Mouse (Mus musculus): ENCODE data around the gene Thy1. TPM values are rescaled to one million over a fixed set of nuclear protein-coding genes. Genes with fewer than 3 reads are reported as not detected.
A peak's percentile ranks its signal among the peaks of the same experiment; 100 is the strongest.

The Thy1 gene
- total RNA-seq, 4 experiments from 2014 or later, result 46.5 to 54.9 (median 48.0) TPM

DNA sequence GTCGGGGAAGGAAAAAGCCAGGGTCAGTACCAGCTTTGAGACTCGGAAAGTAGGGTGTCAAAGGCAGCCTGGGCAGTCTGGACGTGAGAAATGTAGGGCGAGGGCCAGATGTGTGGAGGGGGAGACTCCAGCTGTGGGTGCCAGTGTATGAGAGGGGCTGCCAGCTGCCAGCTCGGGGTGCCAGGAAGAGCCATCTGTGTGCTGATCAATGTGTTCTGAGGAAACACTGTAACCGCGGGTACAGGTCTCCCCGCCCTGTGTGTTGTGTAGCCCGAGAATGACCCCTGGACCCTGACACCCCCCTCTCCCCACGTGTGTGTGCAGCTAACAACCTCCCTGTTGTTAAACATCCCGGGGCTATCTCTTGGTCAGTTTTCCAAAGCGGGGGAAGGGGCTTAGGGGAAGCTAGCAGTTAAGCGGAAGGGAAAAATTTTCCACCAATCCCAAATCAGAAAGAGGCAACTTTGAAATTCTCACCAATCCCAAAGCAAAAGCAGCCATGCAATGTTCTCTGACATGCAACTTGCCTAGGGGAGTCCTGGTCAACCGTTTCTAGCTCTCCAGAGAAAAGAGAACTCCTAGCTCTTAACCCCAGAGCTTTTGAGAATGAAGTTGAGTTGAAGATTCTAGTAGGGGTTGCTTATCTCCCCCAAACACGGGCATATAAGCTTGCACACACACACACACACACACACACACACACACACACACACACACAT, 24.2 kb downstream of the Thy1 start:
- DNase-seq, result no peak

DNA sequence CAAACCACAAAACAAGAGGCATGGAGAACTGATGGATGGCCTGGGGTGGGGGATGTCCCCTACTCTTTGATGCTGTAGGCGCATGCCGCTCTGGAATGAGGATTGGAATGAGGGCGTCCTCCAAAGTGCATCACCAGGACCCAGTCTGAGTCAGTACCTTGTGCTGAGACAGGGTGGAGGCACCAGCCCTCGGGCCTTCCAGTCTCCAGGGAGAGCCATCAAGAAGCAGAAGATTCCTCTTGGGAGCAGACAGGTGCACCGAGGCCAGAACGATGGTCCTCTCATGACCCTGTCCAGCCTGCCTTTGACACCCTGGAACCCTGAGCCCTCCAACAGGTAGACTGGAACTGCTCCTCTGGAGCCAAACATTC, 24.8 kb downstream of the Thy1 start:
- no peak for DNase-seq

DNA sequence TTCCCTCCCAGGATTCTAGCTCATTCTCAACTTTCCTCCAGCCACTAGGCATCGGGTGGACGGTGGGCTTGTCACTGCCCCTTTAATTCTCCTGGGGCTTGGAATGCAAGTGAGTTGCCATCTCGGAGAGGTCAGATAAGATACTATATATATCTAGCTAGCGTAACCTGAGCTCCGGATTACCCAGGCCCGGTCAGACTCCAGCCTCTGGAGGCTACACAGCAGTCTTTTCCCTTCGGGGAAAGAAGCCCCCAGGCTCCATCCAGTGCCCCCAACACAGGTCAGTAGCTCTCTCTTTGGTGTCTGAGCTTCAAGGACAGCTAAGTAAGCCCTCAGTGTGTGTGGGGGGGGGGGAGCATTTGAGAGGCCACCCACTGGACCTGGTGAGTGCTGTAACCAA, 26.1 kb downstream of the Thy1 start:
- no peak for DNase-seq

DNA sequence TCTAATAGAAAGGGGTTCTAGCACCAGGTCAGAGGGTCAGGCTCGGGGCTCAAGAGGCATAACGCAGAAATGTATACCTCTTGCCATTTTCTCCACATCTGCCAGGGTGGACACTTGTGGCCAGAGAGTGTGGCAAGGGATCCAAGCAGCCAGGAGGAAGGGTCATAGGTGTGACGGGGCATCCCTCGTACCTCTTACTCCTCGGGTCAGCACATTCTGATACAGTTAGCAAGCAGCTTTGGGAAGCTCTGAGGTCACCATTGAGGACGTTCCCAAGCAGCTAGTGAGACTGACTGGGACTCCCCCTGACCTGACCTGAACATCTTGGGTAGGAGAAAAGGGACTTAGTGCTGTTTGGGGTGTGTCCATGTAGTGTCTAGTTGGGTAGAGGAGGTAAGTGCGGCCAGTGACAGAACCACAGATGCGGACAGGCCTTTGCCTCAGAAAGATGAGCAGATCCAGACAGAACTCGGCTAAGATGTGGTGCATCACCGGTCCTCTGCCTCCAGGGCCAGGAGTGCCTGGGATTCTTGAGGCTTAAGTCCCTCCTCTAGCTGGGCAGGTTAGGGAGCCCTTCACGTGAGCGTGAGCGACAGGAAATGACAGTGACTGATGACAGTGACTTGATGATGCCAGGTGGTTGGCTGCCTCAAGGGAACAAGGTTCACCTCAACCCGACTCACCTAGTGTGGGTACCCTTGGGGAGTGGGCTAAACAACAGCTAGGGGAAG, 27.1 kb downstream of the Thy1 start:
- no peak for DNase-seq

DNA sequence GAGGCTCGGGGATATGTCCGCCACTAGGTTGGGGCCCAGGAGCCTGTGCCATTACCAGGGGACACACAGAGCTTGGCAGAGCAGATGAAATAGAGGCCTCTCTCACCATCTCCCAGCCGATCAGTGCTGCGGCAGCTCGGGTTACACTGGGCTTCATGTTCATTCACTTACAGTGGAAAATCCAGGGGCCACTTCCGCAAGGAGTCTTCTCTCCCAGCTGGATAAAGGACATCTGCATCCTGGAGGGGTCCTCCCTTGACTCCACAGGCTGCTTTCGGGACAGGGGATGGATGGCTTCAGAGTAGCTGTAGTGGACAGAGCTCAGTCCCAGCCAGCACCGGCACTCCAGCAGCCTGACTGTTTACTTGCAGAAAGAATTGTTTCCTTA, 27.7 kb downstream of the Thy1 start:
- DNase-seq, result no peak

DNA sequence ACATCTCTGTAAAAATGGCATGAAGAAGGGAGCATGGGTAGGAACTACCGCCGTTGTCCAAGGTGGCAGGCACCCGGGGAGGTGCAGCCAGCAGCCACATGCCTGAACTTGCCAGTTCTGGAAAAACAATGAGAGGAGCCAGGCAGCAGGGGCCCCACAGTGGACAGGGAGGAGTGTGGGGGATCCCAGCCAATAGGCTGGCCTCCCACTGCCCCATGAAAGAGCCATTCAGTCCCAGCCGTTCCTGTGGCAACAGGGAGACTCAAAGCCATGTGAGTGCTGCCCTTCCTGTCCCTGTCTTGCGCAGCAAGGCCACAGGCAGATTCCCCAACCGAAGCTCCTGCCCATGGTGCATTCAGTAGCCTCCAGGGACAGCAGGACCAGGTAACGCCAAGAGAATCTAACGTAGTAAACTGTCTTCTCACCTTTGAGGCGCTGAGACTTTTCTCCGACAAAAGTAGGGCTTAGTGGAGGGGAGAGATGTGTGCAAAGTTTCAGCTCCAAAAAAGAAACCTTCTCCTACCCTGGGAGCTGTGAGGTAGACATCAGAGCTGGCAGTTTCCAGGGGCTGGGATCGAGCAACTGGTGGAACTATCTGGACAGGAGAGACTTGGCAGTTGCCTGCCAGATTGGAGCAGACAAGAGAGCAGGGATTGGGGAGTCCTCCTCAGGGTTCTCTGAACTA, 28.9 kb downstream of the Thy1 start:
- no peak for DNase-seq

DNA sequence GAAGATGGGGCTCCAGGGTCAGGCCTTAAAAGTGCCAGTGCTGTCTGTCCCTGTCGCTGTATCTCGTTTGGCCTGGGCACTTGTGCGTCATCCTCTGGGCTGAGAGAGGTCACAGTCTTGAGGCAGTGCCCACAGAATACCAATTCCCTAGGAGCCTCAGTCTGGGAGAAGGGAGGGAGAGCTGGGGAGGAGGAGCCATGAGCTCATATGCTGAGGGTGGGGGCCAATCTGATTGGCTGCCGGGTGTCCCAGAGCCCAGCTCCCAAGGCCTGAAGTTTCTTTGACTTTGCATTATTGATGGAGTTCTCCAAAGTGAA, 29.4 kb downstream of the Thy1 start:
- peak; percentile 89 for DNase-seq

DNA sequence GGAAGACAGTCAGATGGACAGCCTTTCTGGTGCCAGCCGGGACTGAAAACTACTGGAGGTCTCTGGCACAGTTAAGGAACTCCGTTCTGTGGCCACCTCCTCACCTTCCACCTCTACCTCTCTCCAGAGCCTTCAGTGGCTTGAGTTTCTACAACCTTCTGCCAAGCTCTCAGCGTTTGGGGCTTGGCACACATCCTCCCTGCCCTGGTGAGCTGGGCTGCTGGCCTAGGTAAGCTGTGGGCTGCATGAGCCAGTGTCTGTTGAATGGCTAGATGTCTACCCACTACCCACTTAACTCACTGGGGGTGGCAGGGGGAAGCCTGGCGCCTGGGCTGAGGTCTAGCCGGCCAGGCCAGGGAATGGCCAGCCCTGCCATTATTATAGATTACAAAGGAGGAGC, 29.9 kb downstream of the Thy1 start:
- DNase-seq, result no peak

DNA sequence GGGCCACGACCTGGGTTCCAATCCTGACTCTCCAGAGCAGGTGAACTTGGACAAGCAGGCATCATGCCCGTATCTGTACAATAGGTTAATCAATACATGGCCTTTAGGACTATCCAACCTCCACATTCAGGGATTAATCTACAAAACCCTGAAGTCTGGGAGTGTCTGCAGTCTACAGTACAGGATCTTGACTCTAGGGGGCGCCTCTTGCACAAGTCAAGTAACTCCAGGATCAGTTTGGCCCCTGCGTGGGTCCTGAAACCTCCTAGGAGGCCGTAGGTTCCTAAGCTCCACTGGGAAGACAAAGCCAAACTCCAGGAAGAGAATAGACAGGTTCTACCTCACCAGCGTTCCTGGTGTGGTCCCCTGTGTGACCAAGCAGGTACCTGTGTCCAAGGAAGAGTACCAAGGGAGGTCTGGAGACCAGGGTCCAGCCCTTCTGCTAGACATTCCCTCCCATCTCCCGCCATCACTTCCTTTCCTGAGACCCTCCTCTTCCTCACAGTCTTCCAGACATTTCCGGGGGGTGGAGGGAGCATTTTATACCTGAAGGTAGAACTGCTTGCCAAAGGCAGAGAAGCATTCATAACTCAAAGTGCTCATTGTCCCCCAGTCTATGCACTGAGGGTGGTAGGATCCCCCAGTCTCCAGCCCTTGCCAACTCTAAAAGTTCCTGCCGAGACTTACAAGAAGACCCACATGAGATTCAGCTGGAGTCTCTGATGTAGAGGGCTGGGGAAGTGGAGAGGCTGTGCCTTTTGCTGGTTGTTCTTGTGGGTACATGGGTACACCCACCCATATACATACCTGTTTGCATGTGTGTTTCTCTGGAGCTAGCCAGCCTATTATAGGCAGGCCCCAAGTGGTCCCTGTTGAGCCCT, 31.5 kb downstream of the Thy1 start:
- no peak for DNase-seq

DNA sequence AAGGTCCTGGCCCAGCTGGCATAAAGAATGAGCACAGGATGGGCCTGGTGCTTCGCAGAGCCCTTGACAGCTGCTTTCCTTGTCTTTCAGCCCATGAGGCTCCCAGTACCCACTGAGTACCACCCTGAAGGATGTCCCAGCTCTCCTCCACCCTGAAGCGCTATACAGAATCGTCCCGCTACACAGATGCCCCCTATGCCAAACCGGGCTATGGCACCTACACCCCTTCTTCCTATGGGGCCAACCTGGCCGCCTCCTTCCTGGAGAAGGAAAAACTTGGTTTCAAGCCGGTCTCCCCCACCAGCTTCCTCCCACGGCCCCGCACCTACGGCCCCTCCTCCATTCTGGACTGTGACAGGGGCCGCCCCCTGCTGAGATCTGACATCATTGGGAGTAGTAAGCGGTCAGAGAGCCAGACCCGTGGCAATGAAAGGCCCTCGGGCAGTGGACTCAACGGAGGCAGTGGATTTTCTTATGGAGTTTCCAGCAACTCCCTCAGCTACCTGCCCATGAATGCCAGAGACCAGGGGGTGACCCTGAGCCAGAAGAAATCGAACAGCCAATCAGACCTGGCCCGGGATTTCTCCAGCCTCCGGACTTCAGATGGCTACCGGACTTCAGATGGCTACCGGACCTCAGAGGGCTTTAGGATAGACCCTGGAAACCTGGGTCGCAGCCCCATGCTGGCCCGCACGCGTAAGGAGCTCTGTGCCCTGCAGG, 32.3 kb downstream of the Thy1 start:
- no peak for DNase-seq

DNA sequence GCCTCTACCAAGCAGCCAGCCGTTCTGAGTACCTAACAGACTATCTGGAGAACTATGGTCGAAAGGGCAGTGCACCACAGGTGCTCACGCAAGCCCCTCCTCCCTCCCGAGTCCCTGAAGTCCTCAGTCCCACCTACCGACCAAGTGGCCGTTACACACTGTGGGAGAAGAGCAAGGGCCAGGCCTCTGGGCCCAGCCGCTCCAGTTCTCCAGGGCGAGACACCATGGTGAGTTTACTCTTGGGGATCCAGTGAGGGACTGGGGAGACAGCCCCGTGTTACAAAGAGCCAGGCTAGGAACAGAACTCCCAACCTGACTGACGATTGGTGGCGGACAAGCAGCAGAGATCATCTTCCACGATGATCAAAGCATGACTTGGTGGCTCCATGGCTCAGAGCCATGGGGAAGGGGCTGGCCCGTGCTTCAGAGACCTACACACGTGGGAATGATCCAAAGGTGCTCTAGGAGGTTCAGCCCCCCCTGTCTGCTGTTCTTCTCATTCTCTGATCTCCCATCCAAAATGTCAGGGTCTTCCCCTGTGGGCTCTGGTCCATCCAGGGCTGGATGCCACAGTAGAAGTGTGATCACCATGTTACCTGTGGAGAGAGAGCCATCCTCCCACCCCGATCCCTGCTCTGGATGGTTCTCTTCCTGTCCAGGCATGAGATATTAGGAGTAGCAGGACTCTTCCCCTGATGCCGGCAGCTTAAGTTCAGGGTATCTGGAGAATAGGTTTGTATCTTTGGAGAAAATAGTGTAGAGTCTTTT, 33.0 kb downstream of the Thy1 start:
- no peak for DNase-seq

DNA sequence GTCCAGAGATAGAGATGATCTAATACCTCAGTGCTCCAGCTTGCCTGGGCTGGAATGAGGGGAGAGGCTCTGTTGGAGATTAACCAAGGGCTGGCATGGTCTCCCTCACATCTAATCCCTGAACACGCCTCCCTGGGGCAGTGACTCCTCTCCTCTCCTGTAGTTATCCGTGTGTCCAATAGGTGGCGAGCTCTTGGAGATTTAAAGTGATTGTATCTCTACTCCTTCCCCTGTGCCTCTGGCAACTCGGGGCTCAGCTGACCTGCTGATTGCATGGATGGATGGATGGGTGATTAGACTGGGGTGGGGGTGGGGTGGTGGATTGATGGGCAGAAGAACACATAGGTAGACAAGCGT, 33.6 kb downstream of the Thy1 start:
- DNase-seq, result no peak

DNA sequence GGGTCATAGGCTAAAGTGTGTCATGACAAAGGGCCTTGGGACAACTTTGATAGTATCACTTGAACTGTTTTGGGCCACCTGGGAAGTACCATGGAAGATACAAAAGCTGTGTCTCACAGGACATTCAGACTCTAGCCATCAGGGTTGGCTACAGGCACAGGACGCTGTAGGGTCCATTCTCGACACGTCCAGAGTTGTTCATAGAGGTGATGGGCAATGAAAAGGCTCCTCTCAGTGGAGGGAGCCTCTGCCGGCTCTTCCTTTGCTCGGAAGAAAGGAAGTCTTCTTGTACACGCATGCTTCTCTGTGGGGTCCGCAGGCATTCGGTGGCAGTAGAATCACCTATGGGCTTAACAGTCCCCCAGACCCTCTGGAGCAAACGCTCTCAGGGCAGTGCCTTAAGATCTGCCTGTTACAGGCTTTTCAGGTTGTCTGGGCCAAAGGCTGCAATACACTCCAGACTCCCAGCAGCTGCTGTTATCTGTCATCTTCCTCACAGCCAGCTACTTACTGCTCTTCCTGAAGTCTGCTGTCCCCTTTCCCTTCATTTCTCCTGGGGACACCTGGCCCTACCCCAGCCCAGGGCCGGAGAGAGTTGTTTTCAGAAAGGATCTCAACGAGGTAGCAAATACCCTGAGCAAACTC, 34.2 kb downstream of the Thy1 start:
- DNase-seq, result no peak

DNA sequence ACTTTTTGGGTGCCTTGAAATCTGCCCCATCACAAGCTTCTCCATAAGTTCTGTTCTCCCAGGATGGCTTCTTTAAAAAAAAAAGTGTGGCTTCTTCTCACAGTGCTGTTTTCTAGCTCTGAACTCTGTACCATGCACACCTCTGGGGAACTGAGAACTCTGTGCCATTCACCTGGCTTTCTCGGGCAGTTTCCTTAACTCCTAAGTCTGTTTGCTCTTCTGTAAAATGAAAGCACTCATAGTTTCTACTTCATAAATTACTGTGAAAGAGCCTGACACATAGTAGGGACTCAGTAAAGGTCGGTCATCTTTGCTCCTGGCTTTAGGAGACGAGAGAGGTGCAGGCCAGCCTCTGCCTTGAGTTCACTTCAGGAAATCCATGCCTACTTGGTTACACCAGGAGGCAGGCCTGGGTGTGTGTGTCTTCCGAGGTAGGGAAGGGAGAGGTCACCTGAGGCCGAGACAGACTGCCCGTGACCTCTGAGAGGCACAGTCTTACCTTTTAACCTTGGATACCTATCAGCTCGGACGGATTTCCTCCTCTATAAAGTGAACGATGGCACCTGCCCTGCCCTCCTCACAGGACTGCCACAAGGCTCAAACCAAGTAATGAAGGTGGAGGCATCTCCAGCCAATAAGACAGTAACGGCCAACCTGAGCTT, 35.1 kb downstream of the Thy1 start:
- peak; percentile 11 for DNase-seq

DNA sequence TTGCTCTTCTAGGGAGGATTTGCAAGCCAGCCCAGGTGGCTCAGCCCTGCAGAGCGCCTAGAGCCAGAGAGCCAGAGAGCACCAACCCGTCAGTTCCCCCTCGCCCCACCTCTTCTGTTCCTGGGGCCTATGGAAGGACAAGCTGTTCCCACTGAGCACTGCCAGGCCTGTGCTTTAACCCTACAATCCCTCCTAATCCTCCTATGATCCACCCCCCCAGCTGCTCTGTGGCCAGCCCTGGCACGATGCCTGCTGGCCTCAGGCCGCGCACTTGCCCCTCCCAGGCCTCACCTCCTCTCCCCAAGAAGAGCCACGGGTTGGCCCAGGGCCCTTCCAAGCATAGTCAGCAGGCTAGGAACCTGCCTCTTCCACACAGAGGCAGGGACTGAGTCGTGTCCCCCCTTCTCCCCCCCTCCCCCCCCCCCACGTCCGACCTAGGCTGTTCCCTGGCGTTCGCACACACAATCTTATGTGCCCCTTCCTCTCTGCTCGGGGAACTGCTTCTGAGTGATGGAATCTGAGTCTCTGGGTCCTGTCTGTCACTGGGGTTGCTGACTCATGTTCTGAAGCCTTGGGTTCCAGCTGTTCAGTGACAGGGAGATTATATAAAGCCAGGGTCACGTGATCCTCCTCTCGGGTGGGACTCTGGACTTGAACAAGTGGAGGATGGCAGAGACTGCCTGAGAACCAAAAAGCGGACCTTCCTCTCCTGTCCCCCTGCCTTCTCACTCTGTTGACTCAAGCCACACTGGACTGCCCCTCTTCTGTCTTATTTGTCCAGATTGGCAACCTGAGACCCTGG, 36.0 kb downstream of the Thy1 start:
- DNase-seq, result peak; percentile 85

DNA sequence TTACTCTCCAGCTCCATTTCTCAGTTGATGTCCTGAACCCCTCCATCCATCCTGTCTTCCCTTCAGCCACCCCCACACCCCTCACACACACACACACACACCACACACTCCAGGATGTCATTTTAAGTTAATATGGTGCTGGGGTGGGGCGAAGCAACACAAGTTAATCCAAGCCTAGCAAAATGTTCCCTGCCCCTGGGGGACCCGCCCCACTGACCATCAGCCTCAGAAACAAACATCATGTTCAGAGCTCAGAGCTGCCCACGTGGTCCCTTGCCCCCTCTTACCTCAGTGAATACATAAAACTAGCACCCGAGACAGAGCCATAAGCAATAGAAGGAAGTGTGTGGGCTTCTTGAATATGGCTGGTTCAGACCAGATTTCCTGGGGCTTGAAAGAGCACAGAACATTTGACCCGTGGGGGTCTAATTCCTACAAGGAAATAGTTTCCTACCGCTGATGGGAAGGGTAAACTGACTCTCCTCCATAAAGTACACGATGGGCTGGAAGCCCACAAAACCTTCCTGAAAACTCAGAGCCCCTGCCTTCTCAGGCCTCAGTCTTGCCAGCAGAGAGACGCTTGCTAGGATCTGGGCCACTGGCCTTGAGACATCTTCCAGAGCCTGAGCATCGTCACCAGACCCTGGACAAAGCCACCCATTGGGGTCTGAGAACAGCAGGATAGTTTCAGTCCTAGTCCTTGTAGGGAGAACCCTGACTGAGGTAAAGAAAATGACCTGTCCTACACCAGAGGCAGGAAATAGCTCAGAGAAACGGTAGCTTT, 37.0 kb downstream of the Thy1 start:
- peak; percentile 10 for DNase-seq

DNA sequence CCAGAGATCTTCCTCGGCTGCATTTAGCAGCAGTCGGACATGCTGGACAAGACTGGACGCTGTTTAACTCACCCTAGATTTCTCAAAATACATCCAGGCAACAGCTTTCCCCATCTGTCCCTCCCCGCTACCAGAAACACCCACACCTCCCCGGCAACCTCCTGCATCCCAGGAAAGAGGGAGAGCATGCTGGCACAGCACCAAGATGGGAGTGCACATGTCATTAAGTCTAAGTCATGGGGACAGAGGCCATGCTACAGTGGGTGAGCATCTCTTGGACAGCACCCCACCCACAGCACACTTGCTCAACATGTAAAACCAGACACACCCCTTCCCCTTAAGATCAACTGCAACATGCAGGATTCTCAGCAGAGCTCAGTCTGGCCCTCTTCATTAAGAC, 37.8 kb downstream of the Thy1 start:
- DNase-seq, result no peak

DNA sequence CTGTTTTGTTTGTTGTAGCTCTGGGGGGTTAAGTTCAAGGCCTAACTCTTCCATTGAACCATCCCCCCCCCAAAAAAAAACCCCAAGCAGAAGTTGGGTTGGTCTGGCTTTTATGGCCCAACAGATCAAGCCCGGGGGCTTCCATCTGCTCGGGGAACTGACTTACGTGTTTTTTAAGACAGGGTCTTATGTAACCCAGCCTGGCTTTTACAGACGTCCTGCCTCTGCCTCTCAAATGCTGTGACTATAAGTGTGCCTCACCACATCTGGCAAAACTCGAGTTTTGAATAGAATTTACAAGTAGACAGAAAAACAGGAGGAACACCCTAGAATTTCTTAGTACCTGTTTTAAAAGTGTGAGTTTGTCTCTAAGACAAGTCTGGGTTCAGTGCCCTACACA, 38.4 kb downstream of the Thy1 start:
- no peak for DNase-seq

DNA sequence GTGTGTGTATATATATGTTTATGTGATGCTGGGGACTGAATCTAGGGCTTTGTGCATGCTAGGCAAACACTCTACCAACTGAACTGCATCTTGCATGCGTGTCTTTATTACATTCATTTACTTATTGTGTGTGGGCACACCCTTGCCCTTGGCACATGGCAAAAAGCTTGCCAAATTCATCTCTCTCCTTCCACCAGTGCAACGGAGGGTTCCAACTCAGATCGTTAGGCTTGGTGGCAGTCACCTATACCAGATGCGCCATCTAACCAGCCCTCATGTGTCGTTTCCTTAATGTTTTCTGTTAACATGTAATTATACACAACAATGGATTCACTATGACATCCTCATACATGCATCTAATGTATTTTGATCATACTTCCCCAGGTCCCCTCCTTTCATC, 39.1 kb downstream of the Thy1 start:
- no peak for DNase-seq
